Mouse (Mus musculus) hindbrain, embryonic 16.5 days (tissue): ENCODE data around the gene Pde6d. TPM values are rescaled to one million over a fixed set of nuclear protein-coding genes. Genes with fewer than 3 reads are reported as not detected.

ENCODE experiments used
- ATAC-seq: fragments of 200-750 bp; cut with Nextera tagmentation; 2 replicates; pipeline ENCODE4 v1.8.0; 2017; ENCODE audit warnings: moderate TSS enrichment, moderate library complexity
- H3K27ac ChIP-seq: fragments of 300-500 bp; sonication (generic); 2 replicates; pipeline ENCODE4 v1.5.1; 2014; ENCODE audit warnings: low read depth, mild to moderate bottlenecking, control low read depth, low read length, moderate library complexity
- H3K27me3 ChIP-seq: fragments of 300-500 bp; sonication (generic); replicated peaks from 2 replicates; pipeline ENCODE4 v1.6.1; 2014; ENCODE audit warnings: low read length; ENCODE audit not compliant: control insufficient read depth, insufficient read depth
- H3K36me3 ChIP-seq: fragments of 300-500 bp; sonication (generic); 2 replicates; pipeline ENCODE4 v1.6.1; 2014; ENCODE audit warnings: mild to moderate bottlenecking, low read length, moderate library complexity, mixed read lengths; ENCODE audit not compliant: control insufficient read depth, insufficient read depth
- H3K4me1 ChIP-seq: fragments of 300-500 bp; sonication (generic); 2 replicates; pipeline ENCODE4 v1.6.1; 2014; ENCODE audit warnings: low read depth, low read length; ENCODE audit not compliant: control insufficient read depth, insufficient read depth
- H3K4me2 ChIP-seq: fragments of 300-500 bp; sonication (generic); 2 replicates; pipeline ENCODE4 v1.6.1; 2014; ENCODE audit warnings: mild to moderate bottlenecking, low read length, control low read depth, moderate library complexity
- H3K4me3 ChIP-seq: fragments of 300-500 bp; sonication (generic); 2 replicates; pipeline ENCODE4 v1.5.1; 2014; ENCODE audit warnings: mild to moderate bottlenecking, low read length, control low read depth, moderate library complexity
- H3K9ac ChIP-seq: fragments of 300-500 bp; sonication (generic); 2 replicates; pipeline ENCODE4 v1.6.1; 2014; ENCODE audit warnings: low read depth, mild to moderate bottlenecking, control low read depth, low read length, moderate library complexity
- H3K9me3 ChIP-seq: fragments of 300-500 bp; sonication (generic); 2 replicates; pipeline ENCODE4 v1.6.1; 2014; ENCODE audit warnings: mild to moderate bottlenecking, low read length, moderate library complexity; ENCODE audit not compliant: control insufficient read depth
- WGBS: fragments of 180-500 bp; shearing (Covaris S2); extraction: QIAGEN DNeasy Blood & Tissue Kit; methylation state at CpG from one replicate; pipeline ENCODE4 v1.1.7; 2014; 5-methylcytosine and 5-hydroxymethylcytosine counted together
- polyA plus RNA-seq: library from polyadenylated mRNA; unstranded; fragments of >200 nt; fragmentation: Nextera tagmentation; extraction: Ambion mirVana; gene quantifications from 2 replicates; pipeline ENCODE4 v1.2.1, GENCODE M21; 2015

Gene Pde6d
- 103 and 113 TPM in 2 replicates for polyA plus RNA-seq

DNA sequence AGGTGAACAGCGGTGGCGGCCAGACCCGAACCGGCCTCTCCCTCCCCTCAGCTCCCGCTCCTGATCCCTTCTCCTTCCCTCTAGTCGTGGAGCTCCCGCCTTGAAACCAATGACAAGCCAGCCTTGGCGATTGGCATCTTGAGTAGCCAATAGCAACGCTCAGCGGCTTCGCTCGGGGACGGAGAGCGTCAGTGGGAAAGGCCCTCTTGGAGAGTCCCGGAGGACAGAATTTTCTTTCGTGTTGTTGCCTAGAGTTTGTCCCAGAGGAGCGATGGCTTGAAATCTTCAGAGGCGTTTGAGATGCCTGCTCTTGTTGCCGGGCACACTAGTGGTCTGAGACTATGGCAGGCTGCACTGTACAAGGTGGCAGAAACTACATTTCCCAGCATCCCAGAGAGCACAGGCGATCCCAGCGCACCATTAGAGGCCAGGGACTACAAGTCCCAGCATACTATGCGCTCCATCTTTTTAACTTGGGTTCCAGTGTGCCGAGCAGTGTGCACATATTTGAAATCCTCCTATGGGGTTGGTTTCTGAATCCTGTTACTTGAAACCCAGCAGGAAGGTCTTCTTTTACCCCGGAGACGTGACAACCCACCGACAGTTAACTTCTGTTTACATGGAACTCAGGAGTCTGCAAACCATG is at the start of gene Pde6d, which contains the start of gene Cops7b:
TSS of gene Pde6d (minus strand) at position 179 of the 646 bp plus-strand sequence.
TSS of gene Cops7b (plus strand) at position 454 of the 646 bp plus-strand sequence.
- no peaks in the 10 kb centered on the region for H3K9me3 ChIP-seq
- peak within 1 kb of the TSS; percentile 83 for H3K4me2 ChIP-seq
- under 1% methylated on average over 26 of the region's 26 CpGs for WGBS
- H3K4me3 ChIP-seq: peak within 1 kb of the TSS; percentile 92
- peak within 1 kb of the TSS; percentile 89 for H3K9ac ChIP-seq
- H3K4me1 ChIP-seq: peaks cover 17% of the 10 kb centered on the region
- peak; percentile 98 for ATAC-seq
- H3K27ac ChIP-seq: peak within 1 kb of the TSS; percentile 85
- H3K36me3 ChIP-seq: no peaks in the 10 kb centered on the region
- H3K27me3 ChIP-seq: no peaks in the 10 kb centered on the region

DNA sequence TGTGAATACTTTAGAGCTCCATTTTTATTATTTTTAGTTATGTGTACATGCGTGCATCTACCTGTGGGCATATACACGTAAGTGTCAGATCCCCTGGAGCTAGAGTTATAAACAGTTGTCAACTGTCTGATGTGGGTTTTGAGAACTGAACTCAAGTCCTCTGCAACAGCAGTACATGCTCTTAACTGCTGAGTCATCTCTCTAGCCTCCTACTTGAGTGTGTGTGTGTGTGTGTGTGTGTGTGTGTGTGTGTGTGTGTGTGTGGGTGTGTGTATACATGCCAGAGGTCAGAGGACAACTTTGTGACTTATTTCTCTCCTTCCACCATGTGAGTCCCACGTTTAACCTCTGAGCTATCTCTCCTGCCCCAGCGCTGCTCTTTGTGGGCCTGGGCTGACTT is 48.1 kb upstream of the Pde6d start:
- Histone ChIP-seq H3K36me3 (no peaks in the 10 kb centered on the region), H3K4me3 (no peak overlapping the region), H3K4me1 (peaks cover 9% of the 10 kb centered on the region; the same call in 1 of the 2 replicates), H3K27ac (no peak overlapping the region), H3K27me3 (no peaks in the 10 kb centered on the region), H3K4me2 (no peak overlapping the region), H3K9me3 (no peaks in the 10 kb centered on the region), H3K9ac (no peak overlapping the region)
- 86% methylated on average over 4 of the region's 4 CpGs for whole genome bisulfite sequencing
- no peak for ATAC-seq

- no peak overlapping the region for H3K4me3 ChIP-seq
- H3K27me3 ChIP-seq: no peaks in the 10 kb centered on the region
- no peak overlapping the region for H3K9ac ChIP-seq
- no peak for ATAC-seq
- 49% methylated on average over 4 of the region's 4 CpGs for WGBS
- H3K36me3 ChIP-seq: no peaks in the 10 kb centered on the region
- no peak overlapping the region for H3K27ac ChIP-seq
- no peaks in the 10 kb centered on the region for H3K9me3 ChIP-seq
- H3K4me1 ChIP-seq: peaks cover 9% of the 10 kb centered on the region; the same call in 1 of the 2 replicates
- H3K4me2 ChIP-seq: no peak overlapping the region
Observed at GRCm38 (mm10) chr1:86629936-86630335, 47.5 kb upstream of the Pde6d start.

DNA sequence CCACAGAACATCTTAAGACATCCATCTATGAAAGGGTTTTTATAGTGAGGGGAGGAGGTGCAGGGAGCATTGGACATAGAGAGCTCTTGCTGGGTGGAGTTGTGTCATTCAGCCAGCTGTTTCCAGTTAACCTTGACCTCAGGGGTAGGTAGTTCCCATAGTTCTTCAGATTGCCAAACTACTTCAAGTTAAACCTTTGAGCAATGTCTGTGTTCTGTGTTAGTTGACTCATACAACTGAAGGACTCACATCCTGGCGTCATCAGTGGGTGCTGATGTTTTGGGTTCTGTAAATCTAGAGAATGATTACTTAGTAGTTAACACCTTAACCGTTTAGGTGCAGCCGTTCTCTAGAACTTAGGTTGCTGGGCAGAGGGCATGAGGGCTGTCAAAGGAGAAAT is 45.8 kb upstream of the Pde6d start:
- H3K4me1 ChIP-seq: peaks cover 3% of the 10 kb centered on the region; the same call in 1 of the 2 replicates
- ATAC-seq: no peak
- no peak overlapping the region for H3K4me2 ChIP-seq
- WGBS: 88% methylated on average over 3 of the region's 3 CpGs
- no peak overlapping the region for H3K9ac ChIP-seq
- no peaks in the 10 kb centered on the region for H3K27me3 ChIP-seq
- H3K9me3 ChIP-seq: no peaks in the 10 kb centered on the region
- no peak overlapping the region for H3K4me3 ChIP-seq
- no peaks in the 10 kb centered on the region for H3K36me3 ChIP-seq
- no peak overlapping the region for H3K27ac ChIP-seq

- H3K4me3 ChIP-seq: no peak overlapping the region
- WGBS: 59% methylated on average over 16 of the region's 16 CpGs
- ATAC-seq: no peak
- H3K4me2 ChIP-seq: no peak overlapping the region
- no peaks in the 10 kb centered on the region for H3K27me3 ChIP-seq
- no peaks in the 10 kb centered on the region for H3K9me3 ChIP-seq
- no peak overlapping the region for H3K27ac ChIP-seq
- H3K36me3 ChIP-seq: no peaks in the 10 kb centered on the region
- H3K9ac ChIP-seq: no peak overlapping the region
- H3K4me1 ChIP-seq: no peaks in the 10 kb centered on the region
Observed at GRCm38 (mm10) chr1:86623001-86624000, 40.9 kb upstream of the Pde6d start.

- no peak for ATAC-seq
- no peaks in the 10 kb centered on the region for H3K9me3 ChIP-seq
- H3K27me3 ChIP-seq: no peaks in the 10 kb centered on the region
- H3K4me1 ChIP-seq: no peaks in the 10 kb centered on the region
- 52% methylated on average over 2 of the region's 2 CpGs for WGBS
- H3K4me3 ChIP-seq: no peak overlapping the region
- no peak overlapping the region for H3K4me2 ChIP-seq
- no peak overlapping the region for H3K27ac ChIP-seq
- H3K9ac ChIP-seq: no peak overlapping the region
- H3K36me3 ChIP-seq: no peaks in the 10 kb centered on the region
Observed at GRCm38 (mm10) chr1:86622296-86622695, 39.9 kb upstream of the Pde6d start.

GRCm38 (mm10) chr1:86618454-86619125 is 36.2 kb upstream of the Pde6d start:
- no peaks in the 10 kb centered on the region for H3K9me3 ChIP-seq
- no peaks in the 10 kb centered on the region for H3K27me3 ChIP-seq
- no peak overlapping the region for H3K4me2 ChIP-seq
- no peak overlapping the region for H3K27ac ChIP-seq
- no peaks in the 10 kb centered on the region for H3K36me3 ChIP-seq
- 55% methylated on average over 10 of the region's 10 CpGs for WGBS
- no peaks in the 10 kb centered on the region for H3K4me1 ChIP-seq
- H3K9ac ChIP-seq: no peak overlapping the region
- H3K4me3 ChIP-seq: no peak overlapping the region
- peak; percentile 75; the same call in 1 of the 2 replicates for ATAC-seq

DNA sequence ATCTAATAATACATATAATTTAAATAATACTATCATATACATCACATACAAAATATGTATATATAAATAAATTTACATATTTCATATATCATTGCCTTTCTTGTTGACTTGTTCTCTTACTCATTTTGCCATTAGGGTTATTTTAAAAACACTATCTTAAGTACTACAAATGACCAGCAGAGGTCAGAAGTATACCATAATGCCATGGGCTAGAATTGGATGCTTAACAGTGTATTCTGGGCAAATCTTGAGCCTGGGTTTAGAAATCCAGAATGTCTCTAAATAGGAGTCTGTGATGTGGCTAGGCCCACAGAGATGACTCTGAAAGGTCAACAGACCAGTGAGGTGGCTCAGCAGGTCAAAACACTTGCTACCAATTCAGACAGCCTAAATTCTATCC is 31.8 kb upstream of the Pde6d start:
- Histone ChIP-seq H3K4me3 (no peak overlapping the region), H3K4me1 (no peaks in the 10 kb centered on the region), H3K9me3 (no peaks in the 10 kb centered on the region), H3K27me3 (no peaks in the 10 kb centered on the region), H3K27ac (no peak overlapping the region), H3K36me3 (0 out of 2 replicates have a peak, but pooled peaks cover 3% of the 10 kb centered on the region), H3K4me2 (no peak overlapping the region), H3K9ac (no peak overlapping the region)
- peak; percentile 64; the same call in 1 of the 2 replicates for ATAC-seq
